Mouse (Mus musculus): ENCODE measurements around the gene Cdk18. TPM values are rescaled to one million over a fixed set of nuclear protein-coding genes. Genes with fewer than 3 reads are reported as not detected.

The Cdk18 gene
- total RNA-seq, 2 experiments from 2014 or later: 21.2 to 21.9 TPM

DNA sequence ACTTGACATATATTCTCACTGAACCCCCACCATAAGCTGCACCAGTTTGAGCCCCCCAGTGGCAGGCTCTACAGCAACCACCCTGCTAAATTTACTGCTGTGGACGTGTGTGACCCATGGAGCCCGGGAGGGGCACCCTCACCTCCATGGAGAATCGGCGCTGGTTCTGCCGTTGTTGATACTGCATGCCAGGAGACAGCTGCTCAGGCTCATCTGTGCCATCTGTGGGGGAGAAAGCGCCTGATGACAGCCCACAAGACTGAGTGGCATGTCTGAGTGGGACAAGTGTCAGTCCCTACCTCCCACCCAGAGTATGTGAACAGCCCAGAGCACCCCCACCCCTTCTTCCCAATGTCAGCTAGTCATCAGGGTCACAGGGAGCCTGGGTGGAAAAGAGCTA lies 17.6 kb downstream of the Cdk18 start:
- peak in 1 of 2 experiments; percentile 40 for DNase-seq (ENCODE audit: low spot score in 2 of 2)

- peak; percentile 88 to 90 for DNase-seq (ENCODE audit: low spot score in 2 of 2)
Observed at GRCm38 (mm10) chr1:132121236-132121635, 18.2 kb downstream of the Cdk18 start.

- peak; percentile 62 to 70 for DNase-seq (ENCODE audit: low spot score in 2 of 2)
Observed at GRCm38 (mm10) chr1:132116606-132117005, 22.9 kb downstream of the Cdk18 start.

GRCm38 (mm10) chr1:132113098-132113497 lies 26.4 kb downstream of the Cdk18 start:
- no peak for DNase-seq (ENCODE audit: low spot score in 2 of 2)

DNA sequence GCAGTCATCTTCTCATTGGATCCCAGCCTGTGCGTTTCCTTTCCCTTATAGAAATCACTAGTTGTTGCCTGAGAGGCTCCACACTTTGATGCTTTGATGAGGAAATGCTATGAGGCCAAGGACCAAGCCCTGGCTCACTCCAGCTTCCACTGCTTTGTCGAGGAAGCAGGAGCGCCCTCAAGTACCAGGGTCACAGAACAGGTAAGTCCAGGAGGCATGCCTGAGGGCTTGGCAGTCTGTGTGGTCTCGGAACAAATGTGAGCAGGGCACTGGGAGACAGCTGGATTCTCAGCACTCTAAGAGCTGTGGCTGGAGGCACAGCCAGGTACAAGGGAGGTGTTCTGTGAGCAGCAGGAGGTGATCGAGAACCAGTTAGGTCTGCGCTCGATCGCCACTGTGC lies 27.1 kb downstream of the Cdk18 start:
- no peak for DNase-seq (ENCODE audit: low spot score in 2 of 2)

- DNase-seq (ENCODE audit: low spot score in 2 of 2): no peak
Observed at GRCm38 (mm10) chr1:132111411-132111810, 28.1 kb downstream of the Cdk18 start.

DNA sequence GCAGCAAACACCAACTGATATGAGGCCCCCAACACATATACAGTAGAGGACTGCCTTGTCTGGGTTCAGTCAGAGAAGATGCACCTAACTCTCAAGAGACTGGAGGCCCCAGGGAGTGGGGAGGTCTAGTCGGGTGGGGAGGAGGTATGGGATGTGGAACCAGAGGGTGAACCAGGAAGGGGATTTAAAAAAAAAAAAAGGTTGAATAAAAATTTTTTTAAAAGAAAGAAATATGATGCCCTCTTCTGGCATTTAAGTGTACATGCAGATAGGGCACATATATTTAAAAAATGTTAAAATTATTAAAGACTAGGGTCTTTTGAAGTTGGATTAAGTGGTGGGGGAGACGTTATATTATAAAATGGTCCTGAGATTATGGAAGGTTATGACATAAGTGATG lies 30.1 kb downstream of the Cdk18 start:
- DNase-seq (ENCODE audit: low spot score in 2 of 2): no peak

- no peak for DNase-seq (ENCODE audit: low spot score in 2 of 2)
Observed at GRCm38 (mm10) chr1:132104353-132104752, 35.1 kb downstream of the Cdk18 start.

DNA sequence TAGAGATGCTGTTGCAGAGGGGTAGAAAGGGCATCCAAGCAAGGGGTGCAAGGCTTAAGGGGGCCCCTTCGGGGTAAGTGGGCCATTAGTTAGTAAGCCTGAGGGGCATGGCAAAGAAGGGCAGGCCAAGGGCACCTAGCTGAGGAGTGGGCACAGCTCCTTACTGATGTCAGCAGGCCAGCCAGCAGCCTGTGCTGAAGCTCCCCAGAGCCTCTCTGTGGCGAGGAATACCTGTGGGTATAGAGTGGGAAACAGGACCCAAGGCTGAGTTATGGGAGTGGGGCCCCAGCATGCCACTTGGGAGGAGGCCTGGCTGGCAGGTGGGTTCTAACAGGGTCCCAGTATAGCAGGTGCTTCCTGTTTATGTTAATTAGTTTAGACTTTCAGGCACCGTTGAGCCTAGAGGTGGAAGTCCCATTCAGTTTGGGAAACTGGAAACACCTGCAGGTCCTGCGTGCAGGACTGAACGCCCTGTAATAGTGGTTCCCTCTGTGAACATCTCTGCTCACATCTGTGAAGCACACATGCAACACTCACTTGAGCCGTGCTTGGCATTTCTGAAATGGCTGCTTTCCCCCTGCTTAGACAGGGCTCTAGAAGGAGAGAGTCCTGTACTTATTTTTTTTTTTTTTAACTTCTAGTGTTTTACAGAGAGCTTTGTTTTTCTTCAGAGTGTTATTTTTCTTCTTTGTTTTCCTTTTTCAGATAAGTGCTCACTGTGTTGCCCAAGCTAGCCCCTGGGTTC lies 37.4 kb downstream of the Cdk18 start:
- no peak for DNase-seq (ENCODE audit: low spot score in 2 of 2)

GRCm38 (mm10) chr1:132099775-132100174 lies 39.7 kb downstream of the Cdk18 start:
- DNase-seq (ENCODE audit: low spot score in 2 of 2): no peak

GRCm38 (mm10) chr1:132099016-132099415 lies 40.5 kb downstream of the Cdk18 start:
- DNase-seq (ENCODE audit: low spot score in 2 of 2): peak in 1 of 2 experiments; percentile 25

GRCm38 (mm10) chr1:132098076-132098475 lies 41.4 kb downstream of the Cdk18 start:
- DNase-seq (ENCODE audit: low spot score in 2 of 2): no peak

DNA sequence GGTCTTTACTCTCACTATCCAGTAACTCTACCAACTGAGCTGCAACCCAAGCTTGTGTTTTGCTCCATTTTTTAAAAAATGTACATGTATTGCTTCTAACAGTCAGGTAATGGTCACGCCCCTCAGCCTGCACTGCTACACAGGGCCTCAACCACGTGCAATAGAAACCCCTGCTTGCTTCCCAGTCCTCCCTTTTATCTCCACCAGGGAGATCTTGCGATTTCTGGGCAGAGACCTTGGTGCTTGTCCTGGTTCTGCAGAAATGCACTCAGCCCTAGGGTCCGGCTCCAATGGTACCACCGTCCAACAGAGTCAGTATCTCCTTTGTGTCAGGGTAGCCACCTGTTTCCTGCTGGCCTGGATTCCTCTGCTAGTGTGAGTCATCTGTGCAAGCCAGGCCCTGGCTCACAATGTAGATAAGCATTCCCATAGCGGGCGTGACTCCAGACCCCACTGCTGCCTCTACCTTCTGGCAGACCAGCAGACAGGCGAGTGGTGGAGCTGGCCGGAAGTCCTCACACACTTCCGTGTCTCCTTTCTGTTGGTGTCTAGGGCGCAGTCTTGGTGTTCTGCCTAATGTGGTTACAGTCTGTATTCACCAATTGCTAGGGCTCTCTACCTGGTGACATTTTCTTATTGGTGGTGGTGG lies 44.0 kb downstream of the Cdk18 start:
- peak; percentile 19 to 53 for DNase-seq (ENCODE audit: low spot score in 2 of 2)

DNA sequence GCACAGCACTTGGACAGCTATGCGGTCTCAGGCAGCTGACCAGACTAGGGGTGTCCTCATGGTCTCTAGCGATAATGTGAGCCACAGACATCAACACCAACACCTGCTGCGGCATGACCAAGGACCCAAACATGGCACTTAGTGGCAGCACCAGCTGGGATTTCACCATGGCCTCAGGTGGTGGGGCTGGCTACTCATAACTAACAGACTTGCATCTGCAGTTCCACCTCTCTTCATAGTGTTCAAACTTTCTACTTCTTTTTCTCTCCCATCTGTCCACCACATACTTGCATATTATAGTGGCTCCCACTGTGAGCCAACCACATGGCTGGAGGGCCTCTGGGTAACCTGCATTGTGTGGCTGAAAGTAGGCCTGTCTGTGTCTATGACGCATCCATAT lies 46.2 kb downstream of the Cdk18 start:
- DNase-seq (ENCODE audit: low spot score in 2 of 2): no peak

DNA sequence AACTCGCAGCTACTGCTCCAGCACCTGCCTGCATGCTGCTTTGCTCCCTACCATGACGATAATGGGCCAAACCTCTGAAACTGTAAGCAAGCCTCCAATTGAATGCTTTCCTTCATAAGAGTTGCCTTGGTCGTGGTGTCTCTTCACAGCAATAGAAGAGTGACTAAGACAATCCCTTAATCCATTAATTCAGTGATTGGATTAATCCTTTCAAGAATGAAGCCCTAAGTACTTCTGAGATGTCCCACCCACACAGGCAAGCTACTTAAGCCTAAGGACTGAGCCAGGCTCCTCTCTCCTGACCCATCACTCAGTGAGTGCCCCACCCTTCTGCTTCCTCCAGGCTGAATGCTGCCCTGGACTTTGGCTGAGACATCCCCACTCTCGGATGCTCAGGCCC lies 49.2 kb downstream of the Cdk18 start:
- no peak for DNase-seq (ENCODE audit: low spot score in 2 of 2)

- DNase-seq (ENCODE audit: low spot score in 2 of 2): no peak
Observed at GRCm38 (mm10) chr1:132089767-132090166, 49.7 kb downstream of the Cdk18 start.

DNA sequence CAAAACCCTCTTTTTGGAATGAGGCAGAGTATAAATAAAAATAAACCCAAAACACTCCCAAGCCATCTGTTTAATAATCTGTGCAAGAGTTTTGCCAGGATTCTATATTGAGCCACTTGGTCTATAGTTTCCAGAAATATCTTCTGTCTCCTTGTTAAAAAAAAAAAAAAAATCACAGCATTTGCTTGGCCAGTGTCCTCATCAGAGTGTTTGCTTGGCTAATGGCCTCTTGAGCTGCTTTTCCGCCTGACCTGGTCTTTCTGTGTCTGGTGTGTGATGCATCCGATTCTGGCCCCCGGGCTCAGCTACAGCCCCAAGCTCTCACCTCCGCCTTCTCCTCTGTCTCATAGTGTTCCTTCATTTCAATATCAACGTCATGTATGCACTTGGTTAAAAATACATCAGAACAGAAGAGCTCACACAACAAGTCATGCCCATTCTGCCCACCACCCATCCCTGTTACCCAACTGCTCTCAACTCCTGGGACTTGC lies 51.3 kb downstream of the Cdk18 start:
- DNase-seq (ENCODE audit: low spot score in 2 of 2): peak; percentile 22 to 72

DNA sequence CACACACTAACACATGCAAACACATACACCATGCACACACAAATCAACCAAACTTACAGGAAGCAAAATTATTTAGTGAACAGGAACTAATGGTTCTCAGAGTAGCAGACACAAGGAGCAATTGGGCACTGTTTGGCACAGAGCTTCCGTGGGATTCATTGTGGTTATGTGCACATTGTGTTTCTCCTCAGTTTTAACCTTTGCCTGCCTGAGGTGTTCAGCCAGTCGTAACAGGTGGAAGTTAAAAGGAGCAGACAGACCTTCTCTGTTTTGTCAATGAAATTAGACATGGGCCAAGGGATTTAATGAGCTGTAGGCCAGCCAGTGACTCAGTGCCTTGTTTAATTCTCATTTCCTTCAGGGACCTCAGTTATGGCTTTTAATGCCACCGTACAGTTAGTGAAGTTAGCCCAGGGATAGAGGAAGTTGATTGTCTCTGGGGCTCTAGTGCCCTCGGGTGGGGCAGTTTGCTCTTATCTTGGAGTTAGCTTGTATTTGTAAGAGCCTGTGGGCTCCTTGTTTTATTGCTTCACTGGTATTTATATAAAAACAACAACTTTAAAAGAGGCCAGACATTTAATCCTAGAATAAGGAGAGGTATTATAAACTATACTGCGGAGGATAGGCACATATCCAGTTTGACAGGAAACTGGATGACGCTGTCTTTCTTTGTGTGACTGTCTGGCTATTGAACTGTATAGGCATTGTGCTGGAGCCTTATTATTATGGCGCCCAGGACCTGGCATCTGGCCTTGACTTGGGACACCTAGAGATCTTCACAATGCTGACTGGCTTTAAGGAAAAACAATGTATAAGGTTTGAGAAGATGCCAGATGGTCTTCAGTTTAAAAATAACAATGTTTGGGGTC lies 54.1 kb downstream of the Cdk18 start:
- DNase-seq (ENCODE audit: low spot score in 2 of 2): no peak

DNA sequence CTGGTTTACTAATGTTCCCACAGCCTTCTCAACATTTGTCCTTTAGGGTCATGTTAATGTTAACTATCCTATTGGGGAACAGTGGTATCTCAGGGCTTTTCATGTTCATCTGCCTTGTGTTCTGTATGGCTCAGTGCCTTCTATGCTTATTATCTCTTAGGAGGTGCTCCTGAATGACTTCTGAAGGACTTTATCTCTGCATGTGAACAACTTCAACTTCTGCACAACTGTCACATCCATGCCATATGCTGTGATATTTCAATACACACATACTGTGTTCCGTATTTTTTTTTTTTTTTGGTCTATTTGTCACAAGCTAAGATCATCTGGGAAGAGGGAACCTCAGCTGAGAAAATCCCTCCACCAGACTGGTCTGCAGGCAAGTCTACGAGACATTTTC lies 61.1 kb downstream of the Cdk18 start:
- DNase-seq (ENCODE audit: low spot score in 2 of 2): no peak

- DNase-seq (ENCODE audit: low spot score in 2 of 2): no peak
Observed at GRCm38 (mm10) chr1:132075576-132075975, 63.9 kb downstream of the Cdk18 start.

GRCm38 (mm10) chr1:132070659-132071058 lies 68.8 kb downstream of the Cdk18 start:
- no peak for DNase-seq (ENCODE audit: low spot score in 2 of 2)

DNA sequence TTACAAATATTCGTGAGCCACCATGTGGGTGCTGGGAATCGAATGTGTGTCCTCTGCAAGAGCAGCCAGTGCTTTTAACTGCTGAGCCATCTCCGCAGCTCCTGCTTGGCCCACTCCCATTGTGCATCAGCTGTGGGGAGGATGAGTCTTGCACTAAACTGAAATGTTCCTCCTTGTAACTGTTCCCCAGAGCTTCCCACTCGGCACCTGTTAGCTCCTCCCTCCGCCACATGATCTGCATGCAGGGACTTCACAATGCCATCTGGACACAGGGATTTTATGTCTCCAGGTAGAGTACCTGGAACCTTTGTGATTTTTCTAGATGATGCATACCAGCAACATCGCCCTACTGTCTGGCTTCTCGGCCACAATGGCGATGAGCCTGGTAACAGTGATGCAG lies 70.0 kb downstream of the Cdk18 start:
- DNase-seq (ENCODE audit: low spot score in 2 of 2): no peak

Data from layer of hippocampus, postnatal 14 days (tissue).